Mouse (Mus musculus) G1E (cell line): ENCODE measurements around the gene Mipep.

Source experiments
- CTCF ChIP-seq: IDR thresholded peaks from 2 replicates; pipeline ENCODE4 v1.5.1; 2012; ENCODE audit warnings: low read depth, low read length, inconsistent platforms, mixed read lengths
- GATA1 ChIP-seq: IDR thresholded peaks from 2 replicates; pipeline ENCODE4 v1.6.1; 2012; ENCODE audit warnings: borderline replicate concordance, low read length, inconsistent platforms, mixed read lengths
- GATA2 ChIP-seq: IDR thresholded peaks from 2 replicates; pipeline ENCODE4 v1.6.1; 2012; ENCODE audit warnings: low read depth, low read length, inconsistent platforms, borderline replicate concordance

- TF ChIP-seq CTCF (no peak), GATA1 (no peak), GATA2 (no peak)
Measured at GRCm38 (mm10) chr14:60839654-60840053, 55.3 kb downstream of the Mipep start.
